18 mouse cellular contexts compared by ENCODE assay signal in the genomic region with DNA sequence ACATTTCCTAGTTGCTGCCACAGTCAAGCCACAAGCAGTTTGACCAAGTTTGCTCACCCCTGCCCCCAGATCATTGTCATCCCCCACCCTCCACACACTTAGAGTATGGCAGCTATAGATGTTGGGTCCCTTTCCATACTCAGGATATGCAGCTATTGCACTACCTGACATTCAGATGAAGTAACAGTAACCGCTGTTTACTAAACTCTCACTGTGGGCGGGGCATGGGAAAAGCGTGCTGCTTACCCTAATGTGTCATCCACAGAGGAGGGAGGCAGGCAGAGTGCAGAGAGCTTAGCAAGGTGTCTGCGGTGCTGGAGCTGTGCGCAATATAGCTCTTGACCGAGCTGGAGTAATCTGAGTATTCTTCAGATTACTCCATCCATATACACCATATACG. TPM values are rescaled to one million over a fixed set of nuclear protein-coding genes. Genes with fewer than 3 reads are reported as not detected.
DNase-seq lines count a peak whose midpoint lies in the region; TF ChIP-seq lines count a peak whose summit lies in the region.
"Had no signal": no experiment of that assay in that cellular context is flagged by ENCODE, and none has a peak within 500 bp of the region (broad histone marks: within the 10 kb centered on the region; RNA-seq: fewer than 3 reads in every experiment).

No protein-coding gene starts in this region.

- no peaks in the 10 kb centered on the region for H3K36me3 ChIP-seq in megakaryocyte, embryonic 14.5 days (replicated peaks; ENCODE audit: low read length)
- H3K36me3 ChIP-seq in kidney, adult 2 months (ENCODE audit: control insufficient read depth, insufficient read depth, low read length): no peaks in the 10 kb centered on the region
- H3K36me3 ChIP-seq: heart, embryonic 10.5 days; hindbrain, embryonic 12.5 days; intestine, embryonic 15.5 days; limb, embryonic 15.5 days; liver, embryonic 15.5 days had no signal

- no peak for TF ChIP-seq CTCF in kidney, adult 2 months (conservative IDR thresholded peaks at IDR 0.05; ENCODE audit: insufficient read depth, insufficient read length, low read depth, low read length)

- intact Hi-C loops in left cerebral cortex, postnatal 4 days (cut with DNase I): no loop called here

- no peak overlapping the region for H3K27ac ChIP-seq in kidney, adult 2 months (ENCODE audit: insufficient read depth, low read depth, low read length)
- H3K27ac ChIP-seq: heart, embryonic 10.5 days; hindbrain, embryonic 12.5 days; intestine, embryonic 15.5 days; limb, embryonic 15.5 days; liver, embryonic 15.5 days had no signal

- H3K9me3 ChIP-seq in megakaryocyte, embryonic 14.5 days: no peaks in the 10 kb centered on the region
- H3K9me3 ChIP-seq: heart, embryonic 10.5 days; hindbrain, embryonic 12.5 days; intestine, embryonic 15.5 days; limb, embryonic 15.5 days; liver, embryonic 15.5 days had no signal

- TF ChIP-seq POLR2A in kidney, adult 2 months (IDR thresholded peaks at IDR 0.05; ENCODE audit: low read depth, low read length): no peak

- peak overlapping the region; percentile 33 for H3K4me3 ChIP-seq in megakaryocyte, embryonic 14.5 days (replicated peaks)
- H3K4me3 ChIP-seq in kidney, adult 2 months (ENCODE audit: insufficient read depth, low read depth, low read length): no peak overlapping the region
- H3K4me3 ChIP-seq: erythroblast, embryonic 14.5 days; heart, embryonic 10.5 days; hindbrain, embryonic 12.5 days; intestine, embryonic 15.5 days; limb, embryonic 15.5 days; liver, embryonic 15.5 days had no signal

- DNase-seq in adrenal gland, postnatal 36 days: peak; percentile 45 to 46
- no peak for DNase-seq in adrenal gland, adult 8-10 months
- DNase-seq in CD4-positive helper T cell, adult 2 months (ENCODE audit: low read depth, low spot score): peak; percentile 46
- DNase-seq in ZHBTc4 (ENCODE audit: low read depth, low spot score): peak; percentile 26
- no peak for DNase-seq in kidney, adult 2 months
- DNase-seq in left cerebral cortex, postnatal 4 days: no peak
- no peak for DNase-seq in left cerebral cortex, adult 8-10 months (ENCODE audit: low spot score in 2 of 2)
- DNase-seq: cerebellum, adult 9-10 months; gastrocnemius, postnatal 36 days; kidney, postnatal 36 days; thymus, adult 2 months had no signal

- H3K4me1 ChIP-seq in megakaryocyte, embryonic 14.5 days: peaks cover 30% of the 10 kb centered on the region
- peaks cover 2% of the 10 kb centered on the region; the same call in 1 of the 2 replicates for H3K4me1 ChIP-seq in kidney, adult 2 months (ENCODE audit: control insufficient read depth, insufficient read depth, low read length)

- H3K27me3 ChIP-seq in megakaryocyte, embryonic 14.5 days (replicated peaks): peaks cover 10% of the 10 kb centered on the region
- no peaks in the 10 kb centered on the region for H3K27me3 ChIP-seq in kidney, adult 2 months (replicated peaks; ENCODE audit: control insufficient read depth, insufficient read depth, low read length)
- H3K27me3 ChIP-seq: hindbrain, embryonic 12.5 days; intestine, embryonic 15.5 days; limb, embryonic 15.5 days had no signal

- WGBS in kidney, adult 2 months: 94% methylated on average over 7 of the region's 7 CpGs

RNA-seq across cellular contexts. Expression of gene Plcl2, which starts 4.2 kb away (rescaled TPM):
- 10 to 100 TPM; 58.9 to 75.0 TPM for total RNA-seq in adrenal gland, postnatal 36 days (2021)
- total RNA-seq in adrenal gland, adult 8-10 months (2022): 10 to 100 TPM; 60.4 to 90.4 (median 69.1) TPM
- polyA plus RNA-seq in megakaryocyte, embryonic 14.5 days (2012; ENCODE audit: insufficient read depth, low replicate concordance): 1.2 and 3.1 TPM in 2 replicates
- polyA plus RNA-seq in kidney, adult 2 months (2012; rRNA removed): 3.2 and 4.3 TPM in 2 replicates
- 10 to 100 TPM; 51.2 to 52.0 TPM for total RNA-seq in left cerebral cortex, postnatal 4 days (2021)
- total RNA-seq in left cerebral cortex, adult 8-10 months (2022): 10 to 100 TPM; 81.9 to 98.5 (median 91.1) TPM

Comparison
In these comparisons a context has a peak if more than half of its experiments do, and no peak if none do; other contexts are left out.
1. DNase-seq: peak in adrenal gland, postnatal 36 days (2 of 2), CD4-positive helper T cell, adult 2 months (single experiment) and ZHBTc4 (single experiment); none in adrenal gland, adult 8-10 months (single experiment), kidney, adult 2 months (single experiment), left cerebral cortex, postnatal 4 days (single experiment) and left cerebral cortex, adult 8-10 months (0 of 2).